Mouse (Mus musculus) testis, adult 2 months (tissue): ENCODE data around the gene Prdm16.

ENCODE experiments used
- CTCF ChIP-seq: fragments of 200-500 bp; IDR thresholded peaks from 2 replicates; pipeline ENCODE4 v1.5.1; 2012; ENCODE audit warnings: low read depth, mild to moderate bottlenecking, inconsistent platforms, low read length, moderate library complexity; ENCODE audit not compliant: control insufficient read depth, insufficient read depth, insufficient replicate concordance
- POLR2A ChIP-seq: fragments of 200-500 bp; IDR thresholded peaks from 2 replicates; pipeline ENCODE4 v1.6.1; 2012; ENCODE audit warnings: low read depth, mild to moderate bottlenecking, inconsistent platforms, low read length, moderate library complexity; ENCODE audit not compliant: control insufficient read depth

DNA sequence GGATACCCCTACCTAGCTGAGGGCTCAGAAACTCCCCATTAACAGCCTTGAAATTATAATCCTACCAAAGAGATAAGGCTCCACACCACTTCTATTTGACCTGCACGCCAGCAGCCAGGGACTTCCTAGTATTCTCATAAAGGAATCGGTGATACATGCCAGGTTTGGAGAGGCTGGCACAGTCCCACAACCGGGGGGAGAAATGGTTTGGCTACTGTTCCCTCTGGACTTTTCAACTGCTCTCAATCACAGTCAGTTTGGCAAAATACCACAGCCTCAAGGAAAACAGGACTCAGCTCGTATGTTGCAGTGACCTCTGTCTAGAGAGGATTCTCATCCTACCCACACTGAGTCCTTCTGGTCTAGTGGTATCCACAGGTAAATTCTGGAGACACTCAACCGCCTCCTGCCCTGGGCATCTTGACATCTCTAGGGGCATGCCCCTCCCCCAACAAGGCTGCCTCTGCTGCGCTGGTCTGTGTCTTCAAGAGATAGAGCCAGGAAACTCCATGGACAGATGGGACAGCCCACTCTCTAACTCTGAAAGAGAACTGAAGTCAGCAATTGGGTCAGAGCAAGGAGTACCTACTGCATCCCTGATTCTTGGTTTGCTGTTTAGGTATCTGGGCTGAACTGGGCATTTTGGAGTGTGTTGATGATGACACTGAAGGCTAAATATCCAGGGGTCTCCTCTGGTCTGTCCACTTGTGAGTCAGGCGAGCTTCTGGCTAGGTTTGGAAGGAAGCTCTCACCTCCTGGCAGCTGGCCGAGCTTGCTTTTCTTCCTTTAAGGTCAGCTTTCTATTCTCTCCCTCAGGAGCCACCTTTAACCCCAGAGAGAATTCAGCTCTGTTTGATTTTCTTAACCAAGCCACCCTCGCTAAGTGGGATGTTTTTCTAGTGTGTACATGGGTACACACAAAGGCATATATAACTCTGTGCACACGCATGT, 234.4 kb downstream of the Prdm16 start:
- TF ChIP-seq CTCF (no peak), POLR2A (no peak)
